Mouse (Mus musculus) 416B (cell line): ENCODE data around the gene Gm3371.
"Not testable (repeated sequence)": the region's sequence is repeated elsewhere in the genome, so short reads cannot be mapped to it uniquely, and the experiment has no call there.

Source experiments
- DNase-seq: peaks from one replicate; pipeline ENCODE4 v3.0.0; 2011; ENCODE audit warnings: low read depth

Gm3371 gene

GRCm38 (mm10) chr14:44410588-44410987, at the start of gene Gm3371:
Gene Gm3371 (minus strand): TSS chr14:44410688.
- DNase-seq, result not testable (repeated sequence)

GRCm38 (mm10) chr14:44433335-44433734, 22.8 kb upstream of the Gm3371 start, which contains the start of gene Gm8232:
Gene Gm8232 (plus strand): TSS chr14:44433635.
- not testable (repeated sequence) for DNase-seq

GRCm38 (mm10) chr14:44384233-44384632, 26.3 kb downstream of the Gm3371 start:
- DNase-seq, result not testable (repeated sequence)

GRCm38 (mm10) chr14:44365057-44365456, 45.4 kb downstream of the Gm3371 start, which contains the start of gene Gm8229:
Gene Gm8229 (plus strand): TSS chr14:44365357.
- not testable (repeated sequence) for DNase-seq

- not testable (repeated sequence) for DNase-seq
These were observed 48.2 kb downstream of the Gm3371 start for GRCm38 (mm10) chr14:44362301-44362700.

GRCm38 (mm10) chr14:44361416-44361815, 49.1 kb downstream of the Gm3371 start:
- DNase-seq, result not testable (repeated sequence)
